In genomic region chr10:7289773-7290411, GRCm38 (mm10) we compare ENCODE assay signal across 10 mouse cellular contexts.
DNase-seq lines count a peak whose midpoint lies in the region; ATAC-seq lines count a peak whose summit lies in the region.
"Had no signal": no experiment of that assay in that cellular context is flagged by ENCODE, and none has a peak within 500 bp of the region (broad histone marks: within the 10 kb centered on the region; RNA-seq: fewer than 3 reads in every experiment).

No protein-coding gene starts in this region.

- H3K4me2 ChIP-seq in liver, embryonic 16.5 days (ENCODE audit: low read depth, low read length), result no peak overlapping the region
- no peak overlapping the region for H3K4me2 ChIP-seq in liver, embryonic 11.5 days

- WGBS in liver, embryonic 16.5 days (ENCODE audit: insufficient replicate concordance), result 51% methylated on average over 10 of the region's 10 CpGs
- 55% methylated on average over 10 of the region's 10 CpGs for WGBS in liver, embryonic 11.5 days

- no peaks in the 10 kb centered on the region for H3K4me1 ChIP-seq in liver, embryonic 16.5 days (ENCODE audit: control insufficient read depth, low read depth, low read length)
- no peaks in the 10 kb centered on the region for H3K4me1 ChIP-seq in liver, embryonic 11.5 days (replicated peaks; ENCODE audit: control insufficient read depth, insufficient read depth, low read length)
- H3K4me1 ChIP-seq: midbrain, embryonic 10.5 days had no signal

- no peak overlapping the region for H3K9ac ChIP-seq in liver, embryonic 16.5 days (ENCODE audit: low read depth, low read length)
- no peak overlapping the region for H3K9ac ChIP-seq in liver, embryonic 11.5 days (ENCODE audit: low read depth, low read length)

- peak; percentile 53 for DNase-seq in adrenal gland, adult 2 months
- no peak for DNase-seq in adrenal gland, postnatal 25 days
- no peak for DNase-seq in liver, embryonic 11.5 days (ENCODE audit: low spot score)
- DNase-seq in kidney, postnatal 25 days, result peak; percentile 29 to 51
- peak; percentile 59 for DNase-seq in lung, postnatal 36 days
- DNase-seq in thymus, postnatal 25 days, result no peak
- no peak for DNase-seq in thymus, postnatal 36 days

- ATAC-seq in liver, embryonic 16.5 days (ENCODE audit: low read depth), result peak; percentile 48; the same call in 1 of the 2 replicates
- no peak; the same call in 1 of the 2 replicates for ATAC-seq in liver, embryonic 11.5 days (replicated peaks; ENCODE audit: low FRiP score)
- ATAC-seq: Patski had no signal

- H3K27me3 ChIP-seq in liver, embryonic 16.5 days (ENCODE audit: control insufficient read depth, insufficient read depth, low read depth, low read length), result no peaks in the 10 kb centered on the region
- H3K27me3 ChIP-seq in liver, embryonic 11.5 days (replicated peaks; ENCODE audit: control insufficient read depth, insufficient read depth, low read length), result no peaks in the 10 kb centered on the region
- H3K27me3 ChIP-seq: Patski had no signal

- H3K9me3 ChIP-seq in liver, embryonic 16.5 days (replicated peaks; ENCODE audit: control insufficient read depth, low read length), result no peaks in the 10 kb centered on the region
- no peaks in the 10 kb centered on the region for H3K9me3 ChIP-seq in liver, embryonic 11.5 days (ENCODE audit: control insufficient read depth, low read length)
- H3K9me3 ChIP-seq: midbrain, embryonic 10.5 days had no signal

- no peak overlapping the region for H3K27ac ChIP-seq in liver, embryonic 16.5 days (ENCODE audit: low read length)
- H3K27ac ChIP-seq in liver, embryonic 11.5 days (ENCODE audit: low read depth, low read length), result no peak overlapping the region
- H3K27ac ChIP-seq: midbrain, embryonic 10.5 days had no signal

- no peaks in the 10 kb centered on the region for H3K36me3 ChIP-seq in liver, embryonic 16.5 days (ENCODE audit: control insufficient read depth, insufficient read depth)
- no peaks in the 10 kb centered on the region for H3K36me3 ChIP-seq in liver, embryonic 11.5 days (ENCODE audit: control insufficient read depth, insufficient read depth, low read length)
- H3K36me3 ChIP-seq: midbrain, embryonic 10.5 days had no signal

- H3K4me3 ChIP-seq in liver, embryonic 16.5 days (ENCODE audit: low read depth, low read length), result no peak overlapping the region
- H3K4me3 ChIP-seq in liver, embryonic 11.5 days (ENCODE audit: low read depth, low read length), result no peak overlapping the region
- H3K4me3 ChIP-seq: midbrain, embryonic 10.5 days had no signal

Comparison
In these comparisons a context has a peak if more than half of its experiments do, and no peak if none do; other contexts are left out.
1. DNase-seq: peak in adrenal gland, adult 2 months (single experiment), kidney, postnatal 25 days (2 of 2) and lung, postnatal 36 days (single experiment); none in adrenal gland, postnatal 25 days (single experiment), liver, embryonic 11.5 days (single experiment), thymus, postnatal 25 days (single experiment) and thymus, postnatal 36 days (0 of 2).